Mouse (Mus musculus) heart, postnatal 10 days (tissue): Measurements from ENCODE around the gene Tex30. TPM values are rescaled to one million over a fixed set of nuclear protein-coding genes. Genes with fewer than 3 reads are reported as not detected.

ENCODE experiments used
- DNase-seq, 2 experiments: peaks; one replicate each; pipeline ENCODE4 v3.0.0; 2021
- intact Hi-C: fragments of 180-260 bp; cut with DNase I; formaldehyde crosslinking; loops from one replicate; pipeline ENCODE4 v1.15.1; 2025
- total RNA-seq, 2 experiments: library from RNA; stranded (reverse); gene quantifications; 2 replicates each; pipeline ENCODE4 v1.2.3; 2021

Gene Tex30
- 10 to 100 TPM; 10.1 to 12.7 TPM for total RNA-seq

DNA sequence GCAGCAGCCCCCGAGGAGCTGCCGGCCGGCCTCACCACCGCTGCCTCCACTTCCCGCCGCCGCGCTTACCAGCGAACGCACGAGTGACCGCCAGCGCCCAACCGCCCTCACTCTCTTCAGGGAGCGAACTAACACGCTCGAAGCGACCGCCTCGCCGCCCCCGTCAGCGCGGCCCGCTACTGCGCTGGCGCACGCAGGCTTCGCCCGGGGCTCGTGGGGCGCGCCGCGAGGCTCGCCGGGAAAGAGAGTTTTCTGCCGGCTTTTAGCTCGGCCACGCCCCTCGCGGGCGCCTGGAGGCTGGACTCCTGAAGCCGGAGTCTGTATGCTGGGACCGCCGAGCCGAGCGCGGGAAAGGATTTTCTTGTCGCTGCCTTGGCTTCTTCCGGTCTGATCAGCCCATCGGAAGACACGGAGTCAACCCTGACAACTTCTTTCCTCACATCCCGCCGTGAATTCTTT lies at the start of gene Tex30:
Tex30 (minus strand) TSS at position 183 of the 459 bp plus-strand sequence.
- DNase-seq, result peak; percentile 94 to 96
- intact Hi-C loops, result loop anchor here (5.0 kb wide), 3 partner anchors 45 to 275 kb away; partner anchors contain the start of genes Ercc5 and Uxs1

DNA sequence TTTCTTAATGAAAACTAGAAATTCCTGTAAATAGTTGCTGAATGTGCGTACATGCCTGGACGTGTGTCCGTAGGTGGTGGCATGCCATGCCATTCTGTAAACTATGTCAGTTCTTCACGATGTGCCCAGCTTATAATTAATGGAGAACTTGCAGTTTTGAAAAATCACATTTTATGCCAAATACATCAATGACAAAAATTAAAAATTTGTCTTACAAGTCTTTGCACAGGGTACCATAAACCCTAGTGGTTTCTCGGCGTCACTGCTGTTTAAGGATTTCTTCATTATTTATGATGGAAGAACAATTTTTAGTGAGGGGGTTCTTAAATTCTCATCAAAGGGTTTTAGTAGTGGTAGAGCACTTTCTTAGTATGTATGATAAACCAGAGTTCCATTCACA lies 46.5 kb upstream of the Tex30 start:
- peak in 1 of 2 experiments; percentile 9 for DNase-seq
- intact Hi-C loops, result loop anchor here (5.0 kb wide), 1 partner anchor 46 kb away; the partner anchor contains the start of gene Tex30

DNA sequence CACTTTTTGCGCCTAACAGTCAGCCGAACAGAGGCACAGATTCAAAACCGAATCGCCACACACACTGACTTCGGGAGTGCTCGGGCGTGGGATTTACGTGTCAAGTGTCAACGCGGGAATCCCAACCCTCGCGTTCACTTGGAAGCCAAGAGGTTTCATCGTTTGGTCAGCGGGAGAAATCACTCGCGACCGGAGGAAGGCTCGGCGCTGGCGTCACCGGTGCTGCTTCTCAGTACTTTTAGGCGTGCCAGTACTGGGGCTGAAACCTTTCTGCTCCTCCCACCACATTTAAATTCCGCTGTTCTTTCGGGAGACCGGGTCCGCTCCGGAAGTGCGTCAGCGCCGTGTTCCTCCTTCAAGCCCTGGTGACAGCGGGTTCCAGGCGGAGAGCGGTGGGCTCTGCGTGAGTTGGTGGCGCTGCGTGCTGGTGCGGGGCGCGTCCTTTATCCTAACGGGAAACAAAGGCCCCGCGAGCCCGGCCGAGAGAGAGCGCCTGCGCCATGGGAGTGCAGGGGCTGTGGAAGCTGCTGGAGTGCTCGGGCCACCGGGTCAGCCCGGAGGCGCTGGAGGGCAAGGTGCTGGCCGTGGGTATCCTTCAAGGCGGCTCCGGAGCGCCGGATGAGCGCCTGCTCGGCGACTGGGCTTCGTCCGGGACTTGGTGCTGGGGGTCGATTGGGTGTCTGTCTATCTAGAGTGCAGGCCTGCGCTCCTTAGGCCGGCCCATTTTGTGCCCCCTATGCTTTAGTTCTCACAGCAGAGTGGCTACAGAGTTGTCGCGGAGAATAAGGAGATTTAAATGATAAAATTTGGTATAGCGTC lies 45.5 kb upstream of the Tex30 start, which contains the start of gene Ercc5:
Ercc5 (plus strand) TSS at position 182 of the 819 bp plus-strand sequence.
- peak; percentile 89 to 90 for DNase-seq
- intact Hi-C loops, result loop anchor here (2.0 to 5.0 kb wide), 2 partner anchors 29 to 45 kb away; partner anchors contain the start of genes Bivm, Kdelc1 and Tex30

DNA sequence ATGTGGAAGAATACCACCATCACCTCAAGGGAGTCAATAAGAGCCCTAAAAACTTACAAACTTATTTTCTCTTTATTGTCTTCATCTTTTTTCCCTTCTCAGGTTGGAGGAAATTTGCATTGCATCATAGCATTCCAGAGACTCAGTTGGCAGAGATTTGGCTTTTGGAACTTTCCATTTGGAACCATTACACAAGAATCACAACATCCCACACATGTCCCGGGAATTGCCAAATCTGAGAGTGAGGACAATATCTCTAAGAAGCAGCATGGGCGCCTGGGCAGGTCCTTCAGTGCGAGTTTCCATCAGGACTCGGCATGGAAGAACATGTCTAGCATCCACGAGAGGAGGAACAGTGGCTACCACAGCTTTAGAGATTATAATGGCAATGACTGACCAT lies 40.5 kb upstream of the Tex30 start:
- no peak for DNase-seq
- intact Hi-C loops, result no loop called here

DNA sequence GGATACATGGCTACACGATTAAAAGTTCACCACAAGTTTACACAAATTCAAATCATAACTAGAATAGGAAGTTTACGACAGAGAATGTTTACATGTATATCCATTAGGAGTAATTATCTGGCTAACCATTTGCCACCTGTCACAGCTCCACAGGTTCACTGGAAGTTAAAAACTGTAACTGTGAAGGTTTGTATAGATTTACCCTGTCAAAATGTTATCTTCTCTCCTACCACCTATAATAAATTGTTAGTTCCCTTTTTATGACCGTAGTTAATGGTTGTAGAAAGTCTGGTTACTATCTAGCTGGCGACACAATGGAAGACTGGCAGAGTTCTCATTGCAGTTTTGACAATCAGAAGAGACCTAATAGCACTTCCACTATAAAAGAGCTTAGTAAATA lies 38.0 kb upstream of the Tex30 start:
- intact Hi-C loops, result no loop called here
- DNase-seq, result no peak

DNA sequence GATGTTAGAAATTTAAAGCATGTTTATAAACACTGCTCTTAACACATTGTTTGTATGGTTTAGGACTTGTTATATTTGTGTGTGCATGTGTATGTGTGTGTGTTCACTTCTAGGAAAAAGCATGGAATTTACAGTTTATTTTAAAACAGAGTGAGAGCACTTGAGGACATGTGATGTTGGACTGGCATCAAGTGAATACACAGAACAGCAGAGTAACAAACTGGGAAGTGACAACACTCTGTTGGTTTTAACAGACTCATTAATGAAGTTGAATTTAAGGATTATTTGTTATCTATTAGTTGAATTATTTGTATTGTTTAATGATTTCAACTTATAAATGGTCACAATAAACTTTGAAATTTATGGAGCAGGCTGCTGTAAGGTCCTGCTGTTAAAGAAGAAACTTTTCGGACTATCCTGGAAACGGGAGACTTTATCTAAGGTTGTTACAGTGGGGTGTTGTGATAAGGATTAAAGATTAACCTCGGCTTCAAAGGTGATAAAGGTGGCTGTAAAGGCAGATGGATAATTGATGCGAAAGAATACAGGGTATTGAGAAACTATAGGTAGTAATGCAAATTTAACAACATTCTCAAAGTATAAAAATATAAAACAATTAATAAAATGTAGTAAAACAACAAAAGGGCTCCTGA lies 27.8 kb upstream of the Tex30 start:
- intact Hi-C loops, result no loop called here

DNA sequence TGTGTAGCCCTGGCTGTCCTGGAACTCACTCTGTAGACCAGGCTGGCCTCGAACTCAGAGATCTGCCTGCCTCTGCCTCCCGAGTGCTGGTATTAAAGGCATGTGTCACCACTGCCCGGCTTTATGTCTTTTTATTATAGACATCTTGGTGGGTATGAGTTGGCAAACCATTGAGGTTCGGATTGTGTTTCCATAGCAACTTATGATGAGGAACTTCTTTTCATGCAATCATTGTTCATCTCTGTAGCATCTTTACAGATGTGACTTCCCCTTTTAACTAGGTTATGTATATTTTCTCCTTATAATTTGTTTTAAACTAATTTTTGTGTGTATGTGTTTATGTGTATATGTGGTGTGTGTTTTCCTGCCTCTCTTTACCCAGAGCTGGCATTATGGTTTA lies 23.3 kb upstream of the Tex30 start:
- intact Hi-C loops, result no loop called here
- DNase-seq, result no peak

More for the DNA sequence above, 27.8 kb upstream of the Tex30 start:
- DNase-seq, result no peak

DNA sequence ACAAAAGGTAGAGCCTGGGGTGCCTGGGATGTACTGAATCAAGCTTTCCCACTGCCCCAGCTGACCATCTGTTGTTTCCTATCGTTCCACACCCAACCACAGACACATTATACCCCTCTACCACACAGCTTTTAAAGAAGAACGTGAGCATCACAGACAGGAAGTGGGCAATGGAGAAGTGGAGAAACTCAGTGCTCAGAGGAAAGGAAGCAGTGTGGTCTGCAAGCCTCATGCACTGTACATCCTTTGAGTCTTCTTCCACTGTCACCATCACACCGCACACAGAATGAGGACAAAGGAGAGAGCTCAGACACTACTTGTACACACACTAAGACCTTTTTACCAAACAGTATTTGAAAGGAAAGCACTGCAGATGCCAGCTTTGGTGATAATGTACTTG lies 20.0 kb upstream of the Tex30 start:
- intact Hi-C loops, result no loop called here
- DNase-seq, result no peak

DNA sequence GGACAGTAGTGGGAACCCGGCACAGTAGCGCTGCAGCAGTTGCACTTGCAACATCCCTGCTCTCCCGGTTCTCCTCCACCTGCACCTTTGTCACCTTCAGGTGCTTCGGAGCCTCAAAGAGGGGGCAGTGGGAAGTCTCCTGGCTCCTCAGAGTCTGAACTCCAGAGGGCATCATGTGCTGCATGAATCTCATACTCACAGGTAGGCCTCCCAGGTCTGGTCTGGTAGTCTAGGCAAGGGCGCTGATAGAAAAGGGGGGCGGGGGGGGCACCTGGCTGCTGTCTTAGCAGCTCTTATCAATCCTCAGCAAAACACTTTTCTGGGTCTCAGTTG lies 17.8 kb upstream of the Tex30 start:
- no peak for DNase-seq
- intact Hi-C loops, result no loop called here

DNA sequence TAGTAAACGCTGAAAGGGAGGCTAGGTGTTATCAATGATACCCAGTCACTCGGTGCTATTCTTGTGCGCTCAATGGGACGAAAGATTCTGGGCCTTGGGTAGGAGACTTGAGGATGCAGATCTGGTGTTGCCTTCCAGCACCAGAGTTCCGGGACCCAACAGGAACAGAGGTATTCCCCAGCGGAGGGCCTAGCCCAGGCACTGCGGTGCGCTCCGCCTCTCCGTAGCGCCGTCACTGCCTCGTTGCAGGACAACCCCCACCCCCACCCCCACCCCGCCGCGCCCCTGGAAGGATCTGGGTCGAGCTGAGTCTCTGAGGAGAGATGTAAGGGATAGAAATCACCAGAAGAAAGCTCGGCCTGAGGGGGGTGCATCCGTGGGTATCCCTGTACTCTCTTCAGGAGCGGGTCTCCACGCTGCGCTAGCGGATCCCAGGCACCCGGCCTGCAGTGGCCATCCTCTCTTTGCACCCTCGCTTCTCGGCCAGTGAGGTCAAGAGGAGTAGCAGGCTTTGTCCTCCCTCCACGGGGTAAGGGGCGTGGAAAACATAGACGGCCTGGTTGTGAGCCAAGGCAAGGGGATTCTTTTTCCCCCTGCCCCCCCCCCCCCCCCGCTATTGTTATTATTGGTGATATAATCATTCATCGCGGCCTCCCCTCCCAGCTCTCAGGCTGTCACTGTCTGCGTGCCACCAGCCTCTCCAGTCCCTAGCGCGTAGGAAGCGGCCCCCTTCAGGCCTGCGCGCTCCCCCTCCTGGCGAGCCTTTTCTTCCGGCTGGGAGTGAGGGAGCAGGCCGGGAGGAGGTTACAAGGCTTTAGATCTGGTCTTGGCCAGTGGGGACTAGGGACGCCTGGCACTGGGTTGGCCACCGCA lies 17.2 kb upstream of the Tex30 start:
- intact Hi-C loops, result loop anchor here (2.0 kb wide), 1 partner anchor 27 kb away; the partner anchor contains the start of gene Ercc5
- peak; percentile 86 to 87 for DNase-seq

DNA sequence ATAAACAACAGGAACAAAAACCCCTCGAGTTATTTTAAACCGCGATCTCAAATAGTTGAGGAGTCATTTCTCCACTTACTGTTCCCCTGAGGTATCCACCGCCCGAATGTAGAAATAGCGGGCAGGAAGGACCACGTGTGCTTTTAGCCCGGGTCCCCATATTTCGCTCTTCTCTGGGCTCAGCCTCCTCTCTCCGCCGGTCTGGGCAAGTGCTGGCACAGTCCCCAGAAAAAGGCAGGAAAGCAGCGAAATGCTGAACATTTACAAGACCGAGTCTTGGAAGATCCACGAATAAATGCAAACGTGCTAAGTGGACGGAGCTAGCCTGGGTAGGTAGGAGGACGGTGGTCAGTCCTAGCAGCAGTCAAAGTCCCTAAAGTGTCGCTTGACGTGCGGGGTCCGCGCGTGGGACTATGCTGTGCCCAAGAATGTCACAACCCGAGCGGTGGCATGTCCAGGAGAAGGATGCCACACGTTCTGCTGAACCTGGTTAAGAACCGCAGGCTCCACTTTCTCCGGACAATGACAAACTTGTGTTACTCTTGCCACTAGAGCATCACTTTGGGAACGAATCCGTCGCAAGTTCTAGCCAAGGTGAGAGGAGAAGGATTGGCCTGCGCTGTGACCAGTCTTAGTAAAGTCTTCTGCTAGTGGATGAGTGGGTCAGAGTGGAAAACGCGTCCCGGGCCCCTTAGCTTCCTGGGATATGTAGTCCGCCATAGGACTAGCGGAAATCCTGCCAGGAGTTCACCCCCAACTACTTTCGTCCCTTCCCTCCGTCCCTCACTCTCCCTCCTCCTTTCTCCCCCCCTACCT lies 16.2 kb upstream of the Tex30 start, which contains the start of the genes Kdelc1 and Bivm:
Kdelc1 (minus strand) TSS at position 570 of the 816 bp plus-strand sequence.
Bivm (plus strand) TSS at position 719 of the 816 bp plus-strand sequence.
- intact Hi-C loops, result loop anchor here (2.0 kb wide), 1 partner anchor 28 kb away; the partner anchor contains the start of gene Ercc5
- DNase-seq, result peak; percentile 93 to 94

DNA sequence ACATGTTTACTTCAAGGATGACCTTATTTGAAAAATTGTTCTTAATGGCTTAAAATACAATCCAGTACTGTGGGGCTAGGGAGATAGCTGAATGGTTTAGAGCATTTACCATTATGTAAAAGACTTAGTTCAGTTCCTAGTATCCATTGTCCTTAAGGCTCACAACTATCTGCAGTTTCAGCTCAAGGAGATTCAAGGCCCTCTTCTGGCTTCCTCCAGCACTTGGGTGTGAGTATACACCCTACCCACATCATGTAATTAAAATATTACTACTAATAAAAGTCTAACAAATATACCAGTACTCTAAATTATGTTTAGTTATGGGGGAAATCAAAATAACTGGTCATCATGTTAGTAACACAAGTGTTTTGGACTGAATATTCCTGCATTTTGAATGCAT lies 15.3 kb upstream of the Tex30 start:
- DNase-seq, result no peak
- intact Hi-C loops, result no loop called here

DNA sequence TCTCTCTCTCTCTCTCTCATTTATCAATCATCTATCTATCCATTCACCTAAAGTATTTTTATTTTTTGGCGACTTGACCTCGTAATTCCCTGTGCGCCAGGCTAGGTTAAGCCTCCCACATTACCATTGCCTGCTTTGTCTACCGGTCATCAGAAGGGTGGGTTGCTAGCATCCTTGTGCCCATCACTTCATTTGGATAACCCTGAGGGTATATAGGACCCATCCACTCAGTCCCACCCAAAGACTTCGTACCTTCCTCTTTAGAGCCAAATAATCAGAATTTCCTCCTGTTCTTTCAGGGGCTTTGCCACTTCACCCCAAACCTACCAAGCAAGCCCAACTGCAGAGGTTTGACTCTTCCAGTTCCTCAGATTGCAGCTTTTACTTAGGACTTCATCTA lies 698 bp upstream of the Tex30 start:
- DNase-seq, result peak in 1 of 2 experiments; percentile 7
- intact Hi-C loops, result loop anchor here (5.0 kb wide), 3 partner anchors 44 to 276 kb away; partner anchors contain the start of genes Ercc5 and Uxs1

DNA sequence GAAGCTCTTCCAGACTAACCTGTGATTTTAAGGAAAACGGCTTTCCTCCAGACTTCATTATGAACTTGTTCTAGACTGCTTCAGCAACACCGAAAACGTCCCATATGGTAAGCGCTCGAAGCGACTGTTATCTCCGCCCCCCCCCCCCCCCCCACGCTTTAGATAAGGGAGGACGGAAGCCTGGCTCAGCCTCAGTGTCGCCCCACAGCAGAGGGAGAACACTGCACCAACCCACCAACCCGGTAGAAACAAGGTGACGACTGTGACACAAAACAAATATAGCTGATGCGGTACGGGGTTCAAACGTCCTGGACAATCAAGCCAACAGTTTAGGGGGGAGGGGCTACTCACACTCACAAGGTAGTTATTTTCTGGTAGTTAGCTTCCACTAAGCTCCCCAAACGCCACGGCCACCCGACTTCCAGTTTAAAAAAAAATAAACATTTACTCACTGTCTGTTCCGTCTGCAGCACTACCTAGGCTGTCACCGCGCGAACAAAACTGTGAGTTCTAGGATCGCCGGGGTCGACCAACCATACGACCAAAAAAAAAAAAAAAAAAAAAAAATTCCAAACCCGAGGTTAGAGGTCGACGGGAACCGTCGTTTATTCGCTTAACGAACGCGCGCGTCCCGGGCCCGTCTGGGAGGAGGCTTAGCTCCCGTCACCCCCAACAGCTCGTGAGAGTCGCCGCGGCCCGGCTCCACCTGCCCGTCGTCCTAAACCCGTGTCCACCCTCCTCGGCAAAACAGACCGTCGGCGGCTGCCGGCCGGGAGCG lies 604 bp downstream of the Tex30 start:
- intact Hi-C loops, result loop anchor here (5.0 kb wide), 3 partner anchors 46 to 274 kb away; partner anchors contain the start of genes Ercc5 and Uxs1
- DNase-seq, result peak; percentile 47 to 60

DNA sequence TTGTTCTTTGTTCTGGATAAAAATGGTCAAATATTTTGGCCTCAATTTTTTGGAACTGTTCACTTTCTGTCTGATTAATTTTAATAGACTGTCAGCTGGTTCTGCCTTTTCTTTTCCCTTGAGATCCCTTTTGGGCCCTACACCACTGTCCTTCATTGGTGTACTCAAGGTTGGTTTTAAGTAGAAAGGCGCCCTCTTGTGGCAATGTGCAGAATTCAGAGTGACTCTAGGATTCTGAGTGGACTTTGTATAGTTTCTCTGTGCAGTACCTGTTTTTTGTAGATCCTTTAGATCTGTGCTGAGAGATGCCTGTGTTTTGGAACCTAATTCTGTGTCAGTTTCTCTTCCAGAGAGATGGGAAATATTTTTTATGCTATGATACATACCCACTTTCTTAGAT lies 37.6 kb downstream of the Tex30 start:
- DNase-seq, result peak; percentile 52 to 71
- intact Hi-C loops, result loop anchor here (2.0 kb wide), 1 partner anchor 162 kb away; no protein-coding TSS in a partner anchor

DNA sequence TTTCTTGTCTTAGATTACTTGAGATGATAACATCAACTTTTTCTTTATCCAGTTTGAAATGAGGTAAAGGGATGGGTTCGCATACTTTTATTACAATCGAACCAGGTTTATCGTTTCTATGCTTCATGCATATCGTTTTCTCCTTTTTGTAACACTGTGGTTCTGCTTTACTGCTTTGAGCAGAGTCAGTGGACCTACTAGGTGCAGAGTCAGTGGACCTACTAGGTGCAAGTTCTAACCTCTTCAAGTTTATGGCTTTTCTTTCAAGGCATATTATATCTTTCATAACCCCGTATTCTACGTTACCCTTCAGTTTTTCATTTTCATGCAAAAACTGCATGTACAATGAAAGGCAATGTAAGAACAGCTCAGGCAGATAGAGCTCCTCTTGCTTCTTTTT lies 38.8 kb downstream of the Tex30 start:
- intact Hi-C loops, result no loop called here
- DNase-seq, result no peak

DNA sequence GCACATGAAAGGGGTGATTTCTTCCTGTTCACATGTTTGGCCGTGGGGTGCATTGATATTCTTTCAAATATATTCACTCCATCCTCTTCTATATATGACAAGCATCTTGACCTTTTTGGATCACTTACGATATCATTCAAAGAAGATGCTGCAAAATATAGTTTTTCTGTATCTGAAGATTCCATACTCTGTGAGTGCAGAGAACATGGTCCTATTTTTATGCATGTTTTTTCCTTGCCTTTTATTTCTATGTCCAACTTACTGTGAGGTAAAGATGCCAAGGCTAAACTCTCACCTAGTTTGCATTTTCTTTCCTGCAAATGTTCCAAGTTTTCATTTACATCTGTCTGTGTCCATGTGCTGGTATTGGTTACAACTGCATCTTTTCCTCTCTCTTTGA lies 40.4 kb downstream of the Tex30 start, which contains the start of gene Gm8251:
Gm8251 (minus strand) TSS at position 101 of the 400 bp plus-strand sequence.
- intact Hi-C loops, result no loop called here
- DNase-seq, result no peak

DNA sequence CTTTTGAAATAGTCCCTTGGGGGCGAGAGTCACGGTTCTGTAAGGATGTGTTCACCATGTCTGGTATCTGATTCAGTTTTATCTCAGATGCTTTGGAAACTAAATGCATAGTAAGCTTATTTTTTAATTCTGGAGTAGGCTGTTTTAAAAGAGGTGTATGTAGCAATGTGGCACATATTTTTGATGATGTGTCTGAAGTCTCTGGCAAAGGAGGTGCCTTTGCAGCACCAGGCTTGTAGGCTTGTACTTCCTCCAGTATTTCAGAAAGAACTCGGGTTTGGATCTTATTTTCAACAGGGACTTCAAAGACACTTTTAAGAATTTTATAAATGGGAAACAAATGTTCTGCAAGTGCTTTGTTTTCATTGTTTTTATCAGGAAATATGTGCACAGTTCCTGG lies 44.4 kb downstream of the Tex30 start:
- no peak for DNase-seq
- intact Hi-C loops, result no loop called here
